Mouse (Mus musculus): Measurements from ENCODE around the gene Syngr3.

DNA sequence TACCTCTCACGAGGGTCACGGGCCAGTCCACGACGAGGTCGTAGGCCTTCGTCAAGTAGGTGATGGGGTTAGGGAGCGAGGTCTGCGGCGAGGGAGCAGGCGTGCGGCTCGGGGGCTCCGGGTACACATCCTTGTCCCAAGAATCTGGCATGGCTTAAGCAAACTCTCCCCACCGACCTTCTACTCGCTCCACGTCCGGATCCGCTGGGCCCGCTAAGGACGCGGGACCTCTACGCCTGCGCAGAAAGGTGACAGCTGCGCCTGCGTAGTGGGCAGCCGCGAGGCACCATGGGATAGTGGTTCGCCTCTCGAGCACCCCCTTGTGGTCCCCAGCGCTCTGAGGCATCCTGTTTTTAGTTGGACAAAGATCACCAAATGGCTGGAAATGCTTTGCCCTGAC, 34.4 kb upstream of the Syngr3 start, which contains the start of gene Ndufb10:
- TF ChIP-seq EP300 (IDR thresholded peaks at IDR 0.05; ENCODE audit: low read depth) (no peak), CTCF (IDR thresholded peaks at IDR 0.05; ENCODE audit: low read depth) (peak; percentile 100)
